Mouse (Mus musculus): ENCODE results near the gene Cep135.

Cep135 gene

GRCm38 (mm10) chr5:76588551-76589283 lies at the start of gene Cep135:
Gene Cep135 (plus strand): TSS chr5:76588698.
- peak; percentile 92 to 96 for DNase-seq

GRCm38 (mm10) chr5:76540181-76540580 lies 48.3 kb upstream of the Cep135 start:
- peak in 1 of 2 experiments; percentile 12 for DNase-seq

GRCm38 (mm10) chr5:76540842-76541241 lies 47.7 kb upstream of the Cep135 start:
- no peak for DNase-seq

GRCm38 (mm10) chr5:76543200-76543599 lies 45.3 kb upstream of the Cep135 start:
- no peak for DNase-seq

GRCm38 (mm10) chr5:76550426-76550825 lies 38.1 kb upstream of the Cep135 start:
- DNase-seq = no peak

GRCm38 (mm10) chr5:76565321-76565720 lies 23.2 kb upstream of the Cep135 start:
- peak; percentile 50 to 81 for DNase-seq

- DNase-seq = no peak
These were observed 14.2 kb upstream of the Cep135 start for GRCm38 (mm10) chr5:76574251-76574650.

GRCm38 (mm10) chr5:76577026-76577425 lies 11.5 kb upstream of the Cep135 start:
- DNase-seq = no peak

- no peak for DNase-seq
These were observed 3.1 kb upstream of the Cep135 start for GRCm38 (mm10) chr5:76585378-76585777.

- DNase-seq = peak; percentile 29 to 39
These were observed 813 bp downstream of the Cep135 start for GRCm38 (mm10) chr5:76589311-76589710.

- DNase-seq = no peak
These were observed 1.5 kb downstream of the Cep135 start for GRCm38 (mm10) chr5:76590009-76590408.

GRCm38 (mm10) chr5:76591885-76592284 lies 3.4 kb downstream of the Cep135 start:
- DNase-seq = no peak

- DNase-seq = no peak
These were observed 21.3 kb downstream of the Cep135 start for GRCm38 (mm10) chr5:76609702-76610370.

- DNase-seq = no peak
These were observed 24.5 kb downstream of the Cep135 start for GRCm38 (mm10) chr5:76612867-76613499.

- DNase-seq = no peak
These were observed 26.8 kb downstream of the Cep135 start for GRCm38 (mm10) chr5:76615276-76615675.

- no peak for DNase-seq
These were observed 27.8 kb downstream of the Cep135 start for GRCm38 (mm10) chr5:76616196-76616747.

- no peak for DNase-seq
These were observed 30.3 kb downstream of the Cep135 start for GRCm38 (mm10) chr5:76618750-76619149.

GRCm38 (mm10) chr5:76623759-76624158 lies 35.3 kb downstream of the Cep135 start:
- DNase-seq = no peak

- DNase-seq = no peak
These were observed 39.3 kb downstream of the Cep135 start for GRCm38 (mm10) chr5:76627770-76628169.

GRCm38 (mm10) chr5:76634012-76634411 lies 45.5 kb downstream of the Cep135 start:
- no peak for DNase-seq

GRCm38 (mm10) chr5:76635592-76635991 lies 47.1 kb downstream of the Cep135 start:
- no peak for DNase-seq

GRCm38 (mm10) chr5:76642076-76642475 lies 53.6 kb downstream of the Cep135 start:
- no peak for DNase-seq

- no peak for DNase-seq
These were observed 55.7 kb downstream of the Cep135 start for GRCm38 (mm10) chr5:76644234-76644633.

Data from kidney, postnatal 36 days (tissue).